Comparison of ENCODE assay signal across 8 mouse cellular contexts in the genomic region with DNA sequence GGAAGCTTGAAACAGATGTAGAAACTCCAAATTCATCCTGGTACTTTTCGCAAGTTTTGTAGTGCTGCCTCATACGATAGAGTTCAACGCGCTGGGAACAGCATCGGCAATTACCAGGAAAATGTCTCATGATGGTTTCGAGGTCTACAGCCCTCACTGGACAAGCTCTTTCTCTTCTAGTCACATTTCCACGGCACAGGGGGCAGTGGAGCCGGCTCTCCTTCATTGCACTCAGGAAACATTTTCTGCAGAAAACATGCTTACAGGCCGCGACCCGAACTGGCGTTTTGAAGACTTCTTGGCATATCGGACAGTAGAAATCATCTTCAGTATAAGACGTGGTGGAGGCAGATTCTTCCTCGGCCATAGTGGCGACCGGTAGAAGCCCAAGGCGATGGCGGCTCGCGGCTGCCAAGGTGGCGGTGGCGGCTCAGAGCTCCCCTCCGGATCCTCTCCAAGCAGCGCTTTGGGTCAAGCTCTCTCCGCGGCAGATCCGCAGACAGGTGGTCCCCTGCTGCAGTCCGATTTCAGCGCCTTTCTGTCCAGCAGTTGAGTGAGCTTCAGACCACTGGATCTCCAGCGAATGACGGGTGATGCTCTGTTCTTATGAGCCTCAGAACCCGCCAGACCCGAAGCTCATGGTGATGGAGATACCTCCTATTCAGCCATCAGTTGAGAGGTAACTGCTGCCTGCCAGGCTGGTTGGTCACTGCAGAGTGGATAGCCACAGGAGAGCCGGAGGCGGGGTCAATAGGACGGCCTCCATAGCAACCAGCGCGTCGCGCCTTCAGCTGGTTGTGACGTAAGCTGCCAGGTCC. TPM values are rescaled to one million over a fixed set of nuclear protein-coding genes. Genes with fewer than 3 reads are reported as not detected.
A peak's percentile ranks its signal among the peaks of the same experiment; 100 is the strongest.
DNase-seq lines count a peak whose midpoint lies in the region; ATAC-seq lines count a peak whose summit lies in the region.

A gene (minus strand): TSS at position 713 of the 818 bp plus-strand sequence.

- H3K4me3 ChIP-seq in heart, embryonic 10.5 days: peak within 1 kb of the TSS; percentile 57
- peak within 1 kb of the TSS; percentile 45 for H3K4me3 ChIP-seq in forebrain, embryonic 15.5 days
- peak within 1 kb of the TSS; percentile 33 for H3K4me3 ChIP-seq in intestine, embryonic 14.5 days (ENCODE audit: low read depth, low read length)
- peak within 1 kb of the TSS; percentile 33 for H3K4me3 ChIP-seq in limb, embryonic 15.5 days
- H3K4me3 ChIP-seq in neural tube, embryonic 12.5 days: peak within 1 kb of the TSS; percentile 37

- peak within 1 kb of the TSS; percentile 30; the same call in 1 of the 2 replicates for H3K9ac ChIP-seq in forebrain, embryonic 15.5 days (replicated peaks)
- no peak within 1 kb of the TSS for H3K9ac ChIP-seq in intestine, embryonic 14.5 days (ENCODE audit: low read length)
- no peak within 1 kb of the TSS for H3K9ac ChIP-seq in limb, embryonic 15.5 days
- H3K9ac ChIP-seq in neural tube, embryonic 12.5 days: peak within 1 kb of the TSS; percentile 38; the same call in 1 of the 2 replicates

- H3K36me3 ChIP-seq in heart, embryonic 10.5 days: no peaks in the 10 kb centered on the region
- H3K36me3 ChIP-seq in forebrain, embryonic 15.5 days: no peaks in the 10 kb centered on the region
- H3K36me3 ChIP-seq in intestine, embryonic 14.5 days (ENCODE audit: control insufficient read depth, insufficient read depth, low read length): no peaks in the 10 kb centered on the region
- no peaks in the 10 kb centered on the region for H3K36me3 ChIP-seq in limb, embryonic 15.5 days
- no peaks in the 10 kb centered on the region for H3K36me3 ChIP-seq in neural tube, embryonic 12.5 days

- DNase-seq in heart, embryonic 10.5 days (ENCODE audit: low spot score): peak; percentile 75
- DNase-seq in heart, postnatal 25 days (ENCODE audit: low spot score): no peak
- DNase-seq in cerebellum, adult 11-12 months: peak; percentile 43
- peak; percentile 52 for DNase-seq in intestine, embryonic 14.5 days (ENCODE audit: low spot score)
- no peak for DNase-seq in urinary bladder, postnatal 25 days (ENCODE audit: low spot score)

- WGBS in heart, embryonic 10.5 days: 27% methylated on average over 42 of the region's 42 CpGs
- 27% methylated on average over 42 of the region's 42 CpGs for WGBS in forebrain, embryonic 15.5 days
- WGBS in intestine, embryonic 14.5 days: 24% methylated on average over 42 of the region's 42 CpGs
- WGBS in limb, embryonic 15.5 days: 35% methylated on average over 42 of the region's 42 CpGs
- 25% methylated on average over 42 of the region's 42 CpGs for WGBS in neural tube, embryonic 12.5 days

- peaks cover 60% of the 10 kb centered on the region for H3K27me3 ChIP-seq in heart, embryonic 10.5 days (ENCODE audit: insufficient read depth, poor library complexity, severe bottlenecking)
- 0 out of 2 replicates have a peak, but pooled peaks cover 3% of the 10 kb centered on the region for H3K27me3 ChIP-seq in forebrain, embryonic 15.5 days
- peaks cover 17% of the 10 kb centered on the region for H3K27me3 ChIP-seq in intestine, embryonic 14.5 days (replicated peaks; ENCODE audit: control insufficient read depth, insufficient read depth, low read length)
- peaks cover 33% of the 10 kb centered on the region; the same call in 1 of the 2 replicates for H3K27me3 ChIP-seq in limb, embryonic 15.5 days
- 0 out of 2 replicates have a peak, but pooled peaks cover 5% of the 10 kb centered on the region for H3K27me3 ChIP-seq in neural tube, embryonic 12.5 days (replicated peaks)

- intact Hi-C loops in heart, postnatal 25 days (cut with DNase I): no loop called here

- ATAC-seq in forebrain, embryonic 15.5 days (replicated peaks): peak; percentile 80
- no peak for ATAC-seq in intestine, embryonic 14.5 days (replicated peaks; ENCODE audit: low FRiP score, low TSS enrichment, low read depth)
- no peak for ATAC-seq in limb, embryonic 15.5 days (ENCODE audit: insufficient number of reproducible peaks, low FRiP score, low TSS enrichment, low read depth)
- ATAC-seq in neural tube, embryonic 12.5 days (ENCODE audit: low FRiP score, low read depth): peak; percentile 88

- H3K9me3 ChIP-seq in heart, embryonic 10.5 days: no peaks in the 10 kb centered on the region
- H3K9me3 ChIP-seq in forebrain, embryonic 15.5 days: no peaks in the 10 kb centered on the region
- no peaks in the 10 kb centered on the region for H3K9me3 ChIP-seq in intestine, embryonic 14.5 days (ENCODE audit: control insufficient read depth, low read length)
- no peaks in the 10 kb centered on the region for H3K9me3 ChIP-seq in limb, embryonic 15.5 days
- no peaks in the 10 kb centered on the region for H3K9me3 ChIP-seq in neural tube, embryonic 12.5 days

- H3K27ac ChIP-seq in heart, embryonic 10.5 days: no peak within 1 kb of the TSS
- H3K27ac ChIP-seq in forebrain, embryonic 15.5 days (replicated peaks): no peak within 1 kb of the TSS
- no peak within 1 kb of the TSS for H3K27ac ChIP-seq in intestine, embryonic 14.5 days (ENCODE audit: low read depth)
- no peak within 1 kb of the TSS for H3K27ac ChIP-seq in limb, embryonic 15.5 days
- H3K27ac ChIP-seq in neural tube, embryonic 12.5 days: no peak within 1 kb of the TSS

- H3K4me1 ChIP-seq in heart, embryonic 10.5 days: no peaks in the 10 kb centered on the region
- H3K4me1 ChIP-seq in forebrain, embryonic 15.5 days: no peaks in the 10 kb centered on the region
- no peaks in the 10 kb centered on the region for H3K4me1 ChIP-seq in intestine, embryonic 14.5 days (replicated peaks; ENCODE audit: control insufficient read depth, insufficient read depth, low read length)
- H3K4me1 ChIP-seq in limb, embryonic 15.5 days: no peaks in the 10 kb centered on the region
- H3K4me1 ChIP-seq in neural tube, embryonic 12.5 days: no peaks in the 10 kb centered on the region

- peak within 1 kb of the TSS; percentile 59 for H3K4me2 ChIP-seq in forebrain, embryonic 15.5 days (replicated peaks)
- peak within 1 kb of the TSS; percentile 54 for H3K4me2 ChIP-seq in intestine, embryonic 14.5 days (ENCODE audit: low read length)
- peak within 1 kb of the TSS; percentile 52 for H3K4me2 ChIP-seq in limb, embryonic 15.5 days
- peak within 1 kb of the TSS; percentile 63 for H3K4me2 ChIP-seq in neural tube, embryonic 12.5 days (replicated peaks)

RNA-seq across cellular contexts. Expression of the gene that starts here (rescaled TPM):
- not detected in 2 replicates for polyA plus RNA-seq in heart, embryonic 10.5 days (2016; fragmentation: Nextera tagmentation; extraction: Ambion mirVana)
- not detected for total RNA-seq in heart, postnatal 25 days (2021)
- polyA plus RNA-seq in forebrain, embryonic 15.5 days (2015; fragmentation: Nextera tagmentation; extraction: Ambion mirVana): 2.3 and 3.3 TPM in 2 replicates
- polyA plus RNA-seq in intestine, embryonic 14.5 days (2014; fragmentation: Nextera tagmentation; extraction: Ambion mirVana): 0.20 TPM in 1 of 2 replicates, not detected in the other
- polyA plus RNA-seq in limb, embryonic 15.5 days (2015; fragmentation: Nextera tagmentation; extraction: Ambion mirVana): 0.24 and 0.29 TPM in 2 replicates
- polyA plus RNA-seq in neural tube, embryonic 12.5 days (2016; fragmentation: Nextera tagmentation; extraction: Ambion mirVana): 0.50 and 0.86 TPM in 2 replicates

Comparison
In these comparisons a context has a peak if more than half of its experiments do, and no peak if none do; other contexts are left out.
1. Peak in DNase-seq and H3K4me3 ChIP-seq in heart, embryonic 10.5 days; RNA of the gene not detected or under 1 TPM.
2. Peak in DNase-seq, H3K4me3 ChIP-seq and H3K4me2 ChIP-seq in intestine, embryonic 14.5 days; RNA of the gene not detected or under 1 TPM.
3. Peak in ATAC-seq, H3K4me3 ChIP-seq, H3K9ac ChIP-seq and H3K4me2 ChIP-seq in neural tube, embryonic 12.5 days; RNA of the gene not detected or under 1 TPM.